Mouse (Mus musculus) heart, embryonic 16.5 days (tissue): ENCODE results near the gene Sim1. TPM values are rescaled to one million over a fixed set of nuclear protein-coding genes. Genes with fewer than 3 reads are reported as not detected.
A peak's percentile ranks its signal among the peaks of the same experiment; 100 is the strongest.

ENCODE experiments used
- ATAC-seq: fragments of 200-750 bp; cut with Nextera tagmentation; replicated peaks from 2 replicates; pipeline ENCODE4 v1.8.0; 2017; ENCODE audit warnings: moderate number of reproducible peaks; ENCODE audit not compliant: insufficient read depth, low FRiP score; ENCODE audit errors: extremely low read depth
- H3K27ac ChIP-seq: fragments of 300-500 bp; sonication (generic); 2 replicates; pipeline ENCODE4 v1.5.1; 2014; ENCODE audit warnings: mild to moderate bottlenecking, low read length, control low read depth, moderate library complexity
- H3K27me3 ChIP-seq: fragments of 300-500 bp; sonication (generic); 2 replicates; pipeline ENCODE4 v1.6.1; 2014; ENCODE audit warnings: low read length, mixed read lengths; ENCODE audit not compliant: control insufficient read depth, insufficient read depth
- H3K36me3 ChIP-seq: fragments of 300-500 bp; sonication (generic); 2 replicates; pipeline ENCODE4 v1.6.1; 2014; ENCODE audit not compliant: control insufficient read depth, insufficient read depth
- H3K4me1 ChIP-seq: fragments of 300-500 bp; sonication (generic); 2 replicates; pipeline ENCODE4 v1.6.1; 2014; ENCODE audit warnings: low read length, mixed read lengths; ENCODE audit not compliant: control insufficient read depth, insufficient read depth
- H3K4me2 ChIP-seq: fragments of 300-500 bp; sonication (generic); 2 replicates; pipeline ENCODE4 v1.6.1; 2014; ENCODE audit warnings: low read depth, mild to moderate bottlenecking, control low read depth, low read length
- H3K4me3 ChIP-seq: fragments of 300-500 bp; sonication (generic); 2 replicates; pipeline ENCODE4 v1.5.1; 2014; ENCODE audit warnings: mild to moderate bottlenecking, control low read depth, low read length
- H3K9ac ChIP-seq: fragments of 300-500 bp; sonication (generic); 2 replicates; pipeline ENCODE4 v1.6.1; 2014; ENCODE audit warnings: low read length, control low read depth
- H3K9me3 ChIP-seq: fragments of 300-500 bp; sonication (generic); replicated peaks from 2 replicates; pipeline ENCODE4 v1.6.1; 2016; ENCODE audit warnings: low read length; ENCODE audit not compliant: control insufficient read depth
- WGBS: fragments of 180-500 bp; shearing (Covaris S2); extraction: QIAGEN DNeasy Blood & Tissue Kit; methylation state at CpG from one replicate; pipeline ENCODE4 v1.1.7; 2014; 5-methylcytosine and 5-hydroxymethylcytosine counted together
- polyA plus RNA-seq: library from polyadenylated mRNA; unstranded; fragments of >200 nt; fragmentation: Nextera tagmentation; extraction: Ambion mirVana; gene quantifications from 2 replicates; pipeline ENCODE4 v1.2.1, GENCODE M21; 2015

The Sim1 gene
- polyA plus RNA-seq, 1 experiment from 2014 or later, result not detected

- H3K4me1 ChIP-seq, result no peaks in the 10 kb centered on the region
- H3K9me3 ChIP-seq, result no peaks in the 10 kb centered on the region
- no peaks in the 10 kb centered on the region for H3K36me3 ChIP-seq
- WGBS, result 8% methylated on average over 12 of the region's 12 CpGs
- H3K4me3 ChIP-seq, result peak overlapping the region; percentile 28
- ATAC-seq, result no peak
- H3K27ac ChIP-seq, result no peak overlapping the region
- peak overlapping the region; percentile 53 for H3K4me2 ChIP-seq
- H3K9ac ChIP-seq, result no peak overlapping the region
- peaks cover 57% of the 10 kb centered on the region for H3K27me3 ChIP-seq
These were observed 16.4 kb downstream of the Sim1 start for GRCm38 (mm10) chr10:50910861-50911410.

GRCm38 (mm10) chr10:50915607-50916006, 21.1 kb downstream of the Sim1 start:
- no peak for ATAC-seq
- H3K4me3 ChIP-seq, result no peak overlapping the region
- peaks cover 13% of the 10 kb centered on the region for H3K27me3 ChIP-seq
- H3K4me2 ChIP-seq, result no peak overlapping the region
- no peak overlapping the region for H3K9ac ChIP-seq
- no peaks in the 10 kb centered on the region for H3K4me1 ChIP-seq
- no peak overlapping the region for H3K27ac ChIP-seq
- H3K9me3 ChIP-seq, result no peaks in the 10 kb centered on the region
- 38% methylated on average over 2 of the region's 2 CpGs for WGBS
- no peaks in the 10 kb centered on the region for H3K36me3 ChIP-seq

GRCm38 (mm10) chr10:50929281-50929680, 34.7 kb downstream of the Sim1 start:
- Histone ChIP-seq H3K36me3 (no peaks in the 10 kb centered on the region), H3K9me3 (no peaks in the 10 kb centered on the region), H3K27me3 (no peaks in the 10 kb centered on the region), H3K9ac (no peak overlapping the region), H3K4me2 (no peak overlapping the region), H3K4me3 (no peak overlapping the region), H3K27ac (no peak overlapping the region), H3K4me1 (no peaks in the 10 kb centered on the region)
- 58% methylated on average over 5 of the region's 5 CpGs for WGBS
- no peak for ATAC-seq

- Histone ChIP-seq H3K36me3 (no peaks in the 10 kb centered on the region), H3K4me3 (no peak overlapping the region), H3K9me3 (no peaks in the 10 kb centered on the region), H3K4me2 (no peak overlapping the region), H3K9ac (no peak overlapping the region), H3K4me1 (no peaks in the 10 kb centered on the region), H3K27me3 (no peaks in the 10 kb centered on the region), H3K27ac (no peak overlapping the region)
- no peak for ATAC-seq
These were observed 41.1 kb downstream of the Sim1 start for GRCm38 (mm10) chr10:50935673-50936072.

GRCm38 (mm10) chr10:50973625-50974024, 79.1 kb downstream of the Sim1 start:
- ATAC-seq, result no peak
- Histone ChIP-seq H3K4me1 (no peaks in the 10 kb centered on the region), H3K27ac (no peak overlapping the region), H3K9ac (no peak overlapping the region), H3K4me3 (no peak overlapping the region), H3K36me3 (no peaks in the 10 kb centered on the region), H3K4me2 (no peak overlapping the region), H3K27me3 (no peaks in the 10 kb centered on the region), H3K9me3 (no peaks in the 10 kb centered on the region)
- 49% methylated on average over 1 of the region's 1 CpGs for WGBS

- H3K9ac ChIP-seq, result no peak overlapping the region
- no peak overlapping the region for H3K27ac ChIP-seq
- no peaks in the 10 kb centered on the region for H3K9me3 ChIP-seq
- no peak overlapping the region for H3K4me2 ChIP-seq
- no peak overlapping the region for H3K4me3 ChIP-seq
- no peak for ATAC-seq
- 74% methylated on average over 3 of the region's 3 CpGs for WGBS
- no peaks in the 10 kb centered on the region for H3K36me3 ChIP-seq
- no peaks in the 10 kb centered on the region for H3K27me3 ChIP-seq
- no peaks in the 10 kb centered on the region for H3K4me1 ChIP-seq
These were observed 87.3 kb downstream of the Sim1 start for GRCm38 (mm10) chr10:50981849-50982248.

GRCm38 (mm10) chr10:50983620-50984019, 89.1 kb downstream of the Sim1 start:
- no peaks in the 10 kb centered on the region for H3K9me3 ChIP-seq
- H3K4me1 ChIP-seq, result no peaks in the 10 kb centered on the region
- no peak for ATAC-seq
- no peaks in the 10 kb centered on the region for H3K36me3 ChIP-seq
- no peak overlapping the region for H3K27ac ChIP-seq
- no peak overlapping the region for H3K4me3 ChIP-seq
- H3K4me2 ChIP-seq, result no peak overlapping the region
- no peaks in the 10 kb centered on the region for H3K27me3 ChIP-seq
- 79% methylated on average over 4 of the region's 4 CpGs for WGBS
- H3K9ac ChIP-seq, result no peak overlapping the region

- Histone ChIP-seq H3K9ac (no peak overlapping the region), H3K27me3 (no peaks in the 10 kb centered on the region), H3K4me3 (no peak overlapping the region), H3K36me3 (no peaks in the 10 kb centered on the region), H3K4me1 (peaks cover 11% of the 10 kb centered on the region), H3K9me3 (no peaks in the 10 kb centered on the region), H3K4me2 (no peak overlapping the region), H3K27ac (no peak overlapping the region)
- no peak for ATAC-seq
- WGBS, result 72% methylated on average over 3 of the region's 3 CpGs
These were observed 113.2 kb downstream of the Sim1 start for GRCm38 (mm10) chr10:51007798-51008197.

GRCm38 (mm10) chr10:51011391-51012150, 117.0 kb downstream of the Sim1 start:
- H3K27ac ChIP-seq, result peak overlapping the region; percentile 31; the same call in 1 of the 2 replicates
- H3K9me3 ChIP-seq, result no peaks in the 10 kb centered on the region
- 21% methylated on average over 8 of the region's 8 CpGs for WGBS
- peak overlapping the region; percentile 37 for H3K4me2 ChIP-seq
- no peaks in the 10 kb centered on the region for H3K36me3 ChIP-seq
- no peak overlapping the region for H3K9ac ChIP-seq
- ATAC-seq, result no peak
- peaks cover 11% of the 10 kb centered on the region for H3K4me1 ChIP-seq
- no peaks in the 10 kb centered on the region for H3K27me3 ChIP-seq
- H3K4me3 ChIP-seq, result no peak overlapping the region
